Mouse (Mus musculus): ENCODE data around the gene Nfic.

GRCm38 (mm10) chr10:81389373-81389772, 66.1 kb downstream of the Nfic start:
- TF ChIP-seq CTCF (IDR thresholded peaks at IDR 0.05; ENCODE audit: extremely low read depth, insufficient read length, insufficient replicate concordance, low read depth, low read length), result no peak
- no peak for TF ChIP-seq POLR2A (IDR thresholded peaks at IDR 0.05; ENCODE audit: low read depth, low read length)
